Mouse (Mus musculus) hindbrain, embryonic 10.5 days (tissue): ENCODE results near the gene Mpp3. TPM values are rescaled to one million over a fixed set of nuclear protein-coding genes. Genes with fewer than 3 reads are reported as not detected.

Source experiments
- polyA plus RNA-seq: library from polyadenylated mRNA; unstranded; fragments of >200 nt; fragmentation: Nextera tagmentation; extraction: Ambion mirVana; gene quantifications from 2 replicates; pipeline ENCODE4 v1.2.1, GENCODE M21; 2016

Gene Mpp3
- polyA plus RNA-seq, 1 experiment from 2014 or later, result 27.4 TPM

Other genes with a start within 250 kb of the Mpp3 start
- 7.6 and 8.8 TPM in 2 replicates for gene Etv4, start 243.1 kb downstream of the Mpp3 start, polyA plus RNA-seq
- 0.81 and 1.6 TPM in 2 replicates for gene Meox1, start 134.1 kb downstream of the Mpp3 start, polyA plus RNA-seq
- 1.1 and 1.3 TPM in 2 replicates for gene Sost, start 61.4 kb downstream of the Mpp3 start, polyA plus RNA-seq
- gene Cfap97d1, start 44.2 kb downstream of the Mpp3 start, polyA plus RNA-seq, result not detected in 2 replicates
- gene Dusp3, start 41.4 kb downstream of the Mpp3 start, polyA plus RNA-seq, result 11.6 and 12.4 TPM in 2 replicates
- gene Cd300lg, start 13.0 kb upstream of the Mpp3 start, polyA plus RNA-seq, result 0.12 and 0.35 TPM in 2 replicates
- 12.8 and 18.6 TPM in 2 replicates for gene Mpp2, start 60.1 kb upstream of the Mpp3 start, polyA plus RNA-seq
- not detected in 2 replicates for gene Ppy, start 72.9 kb upstream of the Mpp3 start, polyA plus RNA-seq
- 0.50 and 0.97 TPM in 2 replicates for gene Pyy, start 79.4 kb upstream of the Mpp3 start, polyA plus RNA-seq
- 0.10 TPM in 1 of 2 replicates, not detected in the other for gene Nags, start 117.1 kb upstream of the Mpp3 start, polyA plus RNA-seq
- 36.1 and 41.2 TPM in 2 replicates for gene Tmem101, start 127.9 kb upstream of the Mpp3 start, polyA plus RNA-seq
- 119 and 148 TPM in 2 replicates for gene Lsm12, start 156.8 kb upstream of the Mpp3 start, polyA plus RNA-seq
- 32.3 and 37.8 TPM in 2 replicates for gene G6pc3, start 161.2 kb upstream of the Mpp3 start, polyA plus RNA-seq
- 70.3 and 101 TPM in 2 replicates for gene Hdac5, start 201.7 kb upstream of the Mpp3 start, polyA plus RNA-seq
- 20.9 and 28.3 TPM in 2 replicates for gene BC030867, start 220.4 kb upstream of the Mpp3 start, polyA plus RNA-seq
- 0.08 TPM in 1 of 2 replicates, not detected in the other for gene Asb16, start 240.3 kb upstream of the Mpp3 start, polyA plus RNA-seq